Mouse (Mus musculus): ENCODE data around the gene Galntl6. TPM values are rescaled to one million over a fixed set of nuclear protein-coding genes. Genes with fewer than 3 reads are reported as not detected.

Gene Galntl6
- polyA plus RNA-seq, 1 experiment from 2014 or later: 9.1 TPM

- 81% methylated on average over 4 of the region's 4 CpGs for WGBS
- no peak overlapping the region for H3K9ac ChIP-seq (replicated peaks; ENCODE audit: low read length)
- no peaks in the 10 kb centered on the region for H3K4me1 ChIP-seq (ENCODE audit: control insufficient read depth, insufficient read depth, low read length)
- ATAC-seq (ENCODE audit: low FRiP score, low TSS enrichment) (no peak), DNase-seq (no peak)
- no peak overlapping the region for H3K27ac ChIP-seq (replicated peaks; ENCODE audit: low read depth, low read length)
- no peak overlapping the region for H3K4me3 ChIP-seq (replicated peaks; ENCODE audit: low read depth, low read length)
- H3K4me2 ChIP-seq (ENCODE audit: low read length): no peak overlapping the region
- no peaks in the 10 kb centered on the region for H3K36me3 ChIP-seq (ENCODE audit: control insufficient read depth, insufficient read depth, low read length)
- no peaks in the 10 kb centered on the region for H3K27me3 ChIP-seq (ENCODE audit: control insufficient read depth, insufficient read depth, low read length)
- no peaks in the 10 kb centered on the region for H3K9me3 ChIP-seq (ENCODE audit: control insufficient read depth, low read length)
These were observed 1022.3 kb downstream of the Galntl6 start for GRCm38 (mm10) chr8:57890159-57890558.

DNA sequence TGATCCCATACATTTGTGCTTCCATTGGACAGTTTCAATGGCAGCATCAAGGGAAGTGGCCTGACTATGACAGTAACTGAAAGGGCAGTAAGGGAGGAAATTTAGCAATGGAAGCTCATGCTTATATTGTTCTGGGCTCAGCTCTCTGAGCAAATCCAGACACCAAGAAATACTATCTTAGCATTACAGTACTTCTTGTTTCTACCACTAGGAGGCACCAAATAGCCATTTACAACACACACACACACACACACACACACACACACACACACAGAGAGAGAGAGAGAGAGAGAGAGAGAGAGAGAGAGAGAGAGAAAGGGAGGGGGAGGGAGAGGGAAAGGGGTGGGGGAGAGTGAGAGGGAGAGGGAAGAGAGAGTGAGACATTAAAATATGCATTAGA, 1023.6 kb downstream of the Galntl6 start:
- no peak overlapping the region for H3K4me2 ChIP-seq (ENCODE audit: low read length)
- no peaks in the 10 kb centered on the region for H3K36me3 ChIP-seq (ENCODE audit: control insufficient read depth, insufficient read depth, low read length)
- ATAC-seq (ENCODE audit: low FRiP score, low TSS enrichment): no peak
- H3K27me3 ChIP-seq (ENCODE audit: control insufficient read depth, insufficient read depth, low read length): no peaks in the 10 kb centered on the region
- H3K4me1 ChIP-seq (ENCODE audit: control insufficient read depth, insufficient read depth, low read length): no peaks in the 10 kb centered on the region
- H3K27ac ChIP-seq (replicated peaks; ENCODE audit: low read depth, low read length): no peak overlapping the region
- DNase-seq: no peak
- no peak overlapping the region for H3K9ac ChIP-seq (replicated peaks; ENCODE audit: low read length)
- H3K9me3 ChIP-seq (ENCODE audit: control insufficient read depth, low read length): no peaks in the 10 kb centered on the region
- H3K4me3 ChIP-seq (replicated peaks; ENCODE audit: low read depth, low read length): no peak overlapping the region

DNA sequence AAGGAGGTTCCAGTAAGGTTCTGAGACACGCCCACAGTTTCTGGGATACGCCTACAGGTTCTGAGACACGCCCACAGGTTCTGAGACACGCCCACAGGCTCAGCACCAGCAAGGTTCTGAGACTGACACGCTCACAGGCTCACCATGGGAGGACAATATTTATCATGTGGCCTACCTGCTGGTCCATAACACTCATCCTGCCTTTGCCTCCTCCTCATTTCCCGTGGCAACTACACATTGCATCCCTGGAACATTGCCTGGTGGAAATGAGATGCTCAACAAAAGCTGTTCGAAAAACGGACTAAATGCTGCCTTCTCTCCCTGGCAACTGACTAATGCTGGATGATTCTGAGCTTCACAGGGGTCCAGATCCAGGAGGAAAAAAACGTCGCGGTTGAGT, 1033.0 kb downstream of the Galntl6 start:
- Histone ChIP-seq H3K9ac (replicated peaks; ENCODE audit: low read length) (no peak overlapping the region), H3K4me3 (replicated peaks; ENCODE audit: low read depth, low read length) (no peak overlapping the region), H3K9me3 (ENCODE audit: control insufficient read depth, low read length) (no peaks in the 10 kb centered on the region), H3K27me3 (ENCODE audit: control insufficient read depth, insufficient read depth, low read length) (no peaks in the 10 kb centered on the region), H3K36me3 (ENCODE audit: control insufficient read depth, insufficient read depth, low read length) (no peaks in the 10 kb centered on the region), H3K4me1 (ENCODE audit: control insufficient read depth, insufficient read depth, low read length) (no peaks in the 10 kb centered on the region), H3K27ac (replicated peaks; ENCODE audit: low read depth, low read length) (no peak overlapping the region), H3K4me2 (ENCODE audit: low read length) (no peak overlapping the region)
- 50% methylated on average over 11 of the region's 11 CpGs for WGBS
- DNase-seq (no peak), ATAC-seq (ENCODE audit: low FRiP score, low TSS enrichment) (no peak)

DNA sequence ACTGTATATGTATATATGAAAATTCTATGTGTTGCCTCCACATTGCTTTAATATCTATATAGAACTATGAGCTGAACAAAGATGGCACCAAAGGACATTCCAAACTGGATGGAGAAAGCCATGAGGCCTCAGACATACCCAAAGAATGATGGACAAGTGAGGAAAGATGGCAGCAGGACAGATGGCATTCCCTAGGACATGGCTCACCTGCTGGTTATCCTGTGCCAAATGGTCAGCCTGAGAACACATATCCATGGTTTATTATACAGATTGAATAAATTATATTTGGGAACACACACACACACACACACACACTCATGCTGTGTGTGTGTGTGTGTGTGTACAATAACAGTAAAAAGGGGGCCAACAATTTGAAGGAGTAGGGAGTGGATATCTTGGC, 1063.4 kb downstream of the Galntl6 start:
- no peaks in the 10 kb centered on the region for H3K4me1 ChIP-seq (ENCODE audit: control insufficient read depth, insufficient read depth, low read length)

DNA sequence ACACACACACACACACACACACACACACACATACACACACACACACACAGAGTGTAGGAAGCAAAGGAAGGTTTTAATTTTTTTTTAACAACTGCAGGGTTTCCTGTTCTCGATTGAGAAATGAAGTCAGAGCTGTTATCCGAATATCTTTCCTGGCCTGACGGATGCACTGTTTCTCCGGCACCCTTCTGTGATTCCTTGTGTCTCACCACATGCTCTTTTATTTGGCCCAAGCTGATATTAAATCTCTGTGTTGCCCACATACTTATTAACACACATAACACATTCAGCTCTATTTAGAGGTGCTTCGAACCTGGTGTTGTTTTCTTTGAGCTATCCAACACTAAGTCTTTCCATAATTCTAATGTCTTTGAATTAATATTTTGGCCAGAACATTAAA, 1069.0 kb downstream of the Galntl6 start:
- no peak overlapping the region for H3K4me3 ChIP-seq (replicated peaks; ENCODE audit: low read depth, low read length)
- no peaks in the 10 kb centered on the region for H3K9me3 ChIP-seq (ENCODE audit: control insufficient read depth, low read length)
- H3K9ac ChIP-seq (replicated peaks; ENCODE audit: low read length): no peak overlapping the region
- no peak overlapping the region for H3K4me2 ChIP-seq (ENCODE audit: low read length)
- WGBS: 45% methylated on average over 5 of the region's 5 CpGs
- no peaks in the 10 kb centered on the region for H3K27me3 ChIP-seq (ENCODE audit: control insufficient read depth, insufficient read depth, low read length)
- no peaks in the 10 kb centered on the region for H3K36me3 ChIP-seq (ENCODE audit: control insufficient read depth, insufficient read depth, low read length)
- DNase-seq (no peak), ATAC-seq (ENCODE audit: low FRiP score, low TSS enrichment) (no peak)
- no peak overlapping the region for H3K27ac ChIP-seq (replicated peaks; ENCODE audit: low read depth, low read length)
- H3K4me1 ChIP-seq (ENCODE audit: control insufficient read depth, insufficient read depth, low read length): no peaks in the 10 kb centered on the region; the same call in 1 of the 2 replicates

More for the DNA sequence above, 1063.4 kb downstream of the Galntl6 start:
- H3K27me3 ChIP-seq (ENCODE audit: control insufficient read depth, insufficient read depth, low read length): no peaks in the 10 kb centered on the region
- no peak overlapping the region for H3K4me3 ChIP-seq (replicated peaks; ENCODE audit: low read depth, low read length)
- ATAC-seq (ENCODE audit: low FRiP score, low TSS enrichment) (no peak), DNase-seq (no peak)
- H3K9me3 ChIP-seq (ENCODE audit: control insufficient read depth, low read length): no peaks in the 10 kb centered on the region
- no peak overlapping the region for H3K4me2 ChIP-seq (ENCODE audit: low read length)
- H3K36me3 ChIP-seq (ENCODE audit: control insufficient read depth, insufficient read depth, low read length): no peaks in the 10 kb centered on the region
- H3K9ac ChIP-seq (replicated peaks; ENCODE audit: low read length): no peak overlapping the region
- no peak overlapping the region for H3K27ac ChIP-seq (replicated peaks; ENCODE audit: low read depth, low read length)

- ATAC-seq (ENCODE audit: low FRiP score, low TSS enrichment) (no peak), DNase-seq (peak; percentile 25)
- Histone ChIP-seq H3K4me2 (ENCODE audit: low read length) (no peak overlapping the region), H3K4me3 (replicated peaks; ENCODE audit: low read depth, low read length) (no peak overlapping the region), H3K27me3 (ENCODE audit: control insufficient read depth, insufficient read depth, low read length) (no peaks in the 10 kb centered on the region), H3K36me3 (ENCODE audit: control insufficient read depth, insufficient read depth, low read length) (no peaks in the 10 kb centered on the region), H3K9me3 (ENCODE audit: control insufficient read depth, low read length) (no peaks in the 10 kb centered on the region), H3K27ac (replicated peaks; ENCODE audit: low read depth, low read length) (no peak overlapping the region), H3K9ac (replicated peaks; ENCODE audit: low read length) (no peak overlapping the region), H3K4me1 (ENCODE audit: control insufficient read depth, insufficient read depth, low read length) (no peaks in the 10 kb centered on the region; the same call in 1 of the 2 replicates)
- 60% methylated on average over 13 of the region's 13 CpGs for WGBS
These were observed 1069.7 kb downstream of the Galntl6 start for GRCm38 (mm10) chr8:57842462-57843391.

GRCm38 (mm10) chr8:57841446-57841845, 1071.0 kb downstream of the Galntl6 start:
- no peak; the same call in 1 of the 2 replicates for ATAC-seq (ENCODE audit: low FRiP score, low TSS enrichment)
- H3K9ac ChIP-seq (replicated peaks; ENCODE audit: low read length): no peak overlapping the region
- 83% methylated on average over 4 of the region's 4 CpGs for WGBS
- H3K9me3 ChIP-seq (ENCODE audit: control insufficient read depth, low read length): no peaks in the 10 kb centered on the region
- H3K4me1 ChIP-seq (ENCODE audit: control insufficient read depth, insufficient read depth, low read length): peaks cover 10% of the 10 kb centered on the region
- H3K4me3 ChIP-seq (replicated peaks; ENCODE audit: low read depth, low read length): no peak overlapping the region
- DNase-seq: no peak
- no peak overlapping the region for H3K27ac ChIP-seq (replicated peaks; ENCODE audit: low read depth, low read length)
- H3K27me3 ChIP-seq (ENCODE audit: control insufficient read depth, insufficient read depth, low read length): no peaks in the 10 kb centered on the region
- H3K4me2 ChIP-seq (ENCODE audit: low read length): no peak overlapping the region
- no peaks in the 10 kb centered on the region for H3K36me3 ChIP-seq (ENCODE audit: control insufficient read depth, insufficient read depth, low read length)

GRCm38 (mm10) chr8:57837384-57837783, 1075.1 kb downstream of the Galntl6 start:
- no peak overlapping the region for H3K27ac ChIP-seq (replicated peaks; ENCODE audit: low read depth, low read length)
- H3K36me3 ChIP-seq (ENCODE audit: control insufficient read depth, insufficient read depth, low read length): no peaks in the 10 kb centered on the region
- H3K4me1 ChIP-seq (ENCODE audit: control insufficient read depth, insufficient read depth, low read length): peaks cover 16% of the 10 kb centered on the region
- DNase-seq (peak; percentile 59), ATAC-seq (ENCODE audit: low FRiP score, low TSS enrichment) (no peak)
- no peak overlapping the region for H3K4me3 ChIP-seq (replicated peaks; ENCODE audit: low read depth, low read length)
- H3K9ac ChIP-seq (replicated peaks; ENCODE audit: low read length): 0 out of 2 replicates have a peak overlapping the region, but pooled peaks have one; percentile 24
- peak overlapping the region; percentile 36 for H3K4me2 ChIP-seq (ENCODE audit: low read length)
- H3K9me3 ChIP-seq (ENCODE audit: control insufficient read depth, low read length): no peaks in the 10 kb centered on the region
- H3K27me3 ChIP-seq (ENCODE audit: control insufficient read depth, insufficient read depth, low read length): no peaks in the 10 kb centered on the region
- WGBS: 37% methylated on average over 8 of the region's 8 CpGs

- ATAC-seq (ENCODE audit: low FRiP score, low TSS enrichment) (no peak; the same call in 1 of the 2 replicates), DNase-seq (peak; percentile 15)
- WGBS: 53% methylated on average over 11 of the region's 11 CpGs
- H3K27me3 ChIP-seq (ENCODE audit: control insufficient read depth, insufficient read depth, low read length): no peaks in the 10 kb centered on the region
- H3K27ac ChIP-seq (replicated peaks; ENCODE audit: low read depth, low read length): no peak overlapping the region
- H3K9me3 ChIP-seq (ENCODE audit: control insufficient read depth, low read length): no peaks in the 10 kb centered on the region
- no peak overlapping the region for H3K4me3 ChIP-seq (replicated peaks; ENCODE audit: low read depth, low read length)
- H3K36me3 ChIP-seq (ENCODE audit: control insufficient read depth, insufficient read depth, low read length): no peaks in the 10 kb centered on the region
- H3K4me2 ChIP-seq (ENCODE audit: low read length): peak overlapping the region; percentile 36
- H3K9ac ChIP-seq (replicated peaks; ENCODE audit: low read length): no peak overlapping the region
- H3K4me1 ChIP-seq (ENCODE audit: control insufficient read depth, insufficient read depth, low read length): peaks cover 16% of the 10 kb centered on the region
These were observed 1075.5 kb downstream of the Galntl6 start for GRCm38 (mm10) chr8:57836981-57837380.

Measured in midbrain, embryonic 14.5 days (tissue).